Mouse (Mus musculus) megakaryocyte-erythroid progenitor cell, adult 5-6 weeks (primary cell): ENCODE measurements around the gene Anapc16. TPM values are rescaled to one million over a fixed set of nuclear protein-coding genes. Genes with fewer than 3 reads are reported as not detected.
"Not testable (repeated sequence)": the region's sequence is repeated elsewhere in the genome, so short reads cannot be mapped to it uniquely, and the experiment has no call there.

Experiments
- ATAC-seq: replicated peaks from 2 replicates; pipeline ENCODE4 v1.8.0; 2016; ENCODE audit warnings: mild to moderate bottlenecking, inconsistent platforms; ENCODE audit not compliant: severe bottlenecking, poor library complexity, low FRiP score, low TSS enrichment
- total RNA-seq, 2 experiments: library from RNA; stranded (forward) in 1 of 2; stranded (reverse) in 1 of 2; fragments of 200-1000, 215-1000 nt in 1 of 2; fragments of >200 nt in 1 of 2; fragmentation: Nextera tagmentation in 1 of 2; gene quantifications; 2 replicates each; pipeline ENCODE4 v1.2.3; 2014 to 2017

Gene Anapc16
- total RNA-seq, 2 experiments from 2014 or later: 43.2 to 59.5 TPM

GRCm38 (mm10) chr10:60003213-60003752 lies 348 bp upstream of the Anapc16 start:
- peak; percentile 29 for ATAC-seq

GRCm38 (mm10) chr10:60002203-60002602 lies 732 bp downstream of the Anapc16 start:
- ATAC-seq: peak; percentile 28

GRCm38 (mm10) chr10:60001663-60002062 lies 1.3 kb downstream of the Anapc16 start:
- ATAC-seq: not testable (repeated sequence)

GRCm38 (mm10) chr10:59999057-59999456 lies 3.9 kb downstream of the Anapc16 start:
- ATAC-seq: no peak

GRCm38 (mm10) chr10:59997591-59997990 lies 5.3 kb downstream of the Anapc16 start:
- no peak for ATAC-seq

GRCm38 (mm10) chr10:59995889-59996288 lies 7.0 kb downstream of the Anapc16 start:
- no peak for ATAC-seq

GRCm38 (mm10) chr10:59993813-59994212 lies 9.1 kb downstream of the Anapc16 start:
- not testable (repeated sequence) for ATAC-seq

GRCm38 (mm10) chr10:59992024-59992423 lies 10.9 kb downstream of the Anapc16 start:
- ATAC-seq: no peak

GRCm38 (mm10) chr10:59991262-59991880 lies 11.6 kb downstream of the Anapc16 start:
- no peak for ATAC-seq

- ATAC-seq: no peak
Measured at GRCm38 (mm10) chr10:59990393-59990792, 12.5 kb downstream of the Anapc16 start.

- ATAC-seq: no peak
Measured at GRCm38 (mm10) chr10:59988036-59988435, 14.9 kb downstream of the Anapc16 start.

GRCm38 (mm10) chr10:59982379-59982873 lies 20.5 kb downstream of the Anapc16 start:
- ATAC-seq: 0 out of 2 replicates have a peak, but pooled peaks have one; percentile 18

- ATAC-seq: no peak
Measured at GRCm38 (mm10) chr10:59981792-59982191, 21.1 kb downstream of the Anapc16 start.

- no peak for ATAC-seq
Measured at GRCm38 (mm10) chr10:59981336-59981735, 21.6 kb downstream of the Anapc16 start.

- ATAC-seq: no peak
Measured at GRCm38 (mm10) chr10:59980815-59981244, 22.1 kb downstream of the Anapc16 start.

- peak; percentile 68 for ATAC-seq
Measured at GRCm38 (mm10) chr10:59978873-59979743, 23.8 kb downstream of the Anapc16 start.

GRCm38 (mm10) chr10:59978401-59978800 lies 24.5 kb downstream of the Anapc16 start:
- no peak for ATAC-seq

- no peak for ATAC-seq
Measured at GRCm38 (mm10) chr10:59977715-59978343, 25.1 kb downstream of the Anapc16 start.

- no peak for ATAC-seq
Measured at GRCm38 (mm10) chr10:59977141-59977540, 25.8 kb downstream of the Anapc16 start.

GRCm38 (mm10) chr10:59974786-59975185 lies 28.1 kb downstream of the Anapc16 start:
- ATAC-seq: no peak
